Mouse (Mus musculus) ES-Bruce4 (cell line): ENCODE results near the gene Tbc1d1.

ENCODE experiments used
- CTCF ChIP-seq: IDR thresholded peaks from one replicate; pipeline ENCODE4 v1.8.1; 2011; ENCODE audit warnings: low read depth, low read length
- EP300 ChIP-seq: IDR thresholded peaks from 2 replicates; pipeline ENCODE4 v1.6.1; 2011; ENCODE audit warnings: low read depth, low read length; ENCODE audit not compliant: insufficient read depth
- POLR2A ChIP-seq: IDR thresholded peaks from one replicate; pipeline ENCODE4 v1.8.1; 2011; ENCODE audit warnings: low read length; ENCODE audit not compliant: insufficient read depth

DNA sequence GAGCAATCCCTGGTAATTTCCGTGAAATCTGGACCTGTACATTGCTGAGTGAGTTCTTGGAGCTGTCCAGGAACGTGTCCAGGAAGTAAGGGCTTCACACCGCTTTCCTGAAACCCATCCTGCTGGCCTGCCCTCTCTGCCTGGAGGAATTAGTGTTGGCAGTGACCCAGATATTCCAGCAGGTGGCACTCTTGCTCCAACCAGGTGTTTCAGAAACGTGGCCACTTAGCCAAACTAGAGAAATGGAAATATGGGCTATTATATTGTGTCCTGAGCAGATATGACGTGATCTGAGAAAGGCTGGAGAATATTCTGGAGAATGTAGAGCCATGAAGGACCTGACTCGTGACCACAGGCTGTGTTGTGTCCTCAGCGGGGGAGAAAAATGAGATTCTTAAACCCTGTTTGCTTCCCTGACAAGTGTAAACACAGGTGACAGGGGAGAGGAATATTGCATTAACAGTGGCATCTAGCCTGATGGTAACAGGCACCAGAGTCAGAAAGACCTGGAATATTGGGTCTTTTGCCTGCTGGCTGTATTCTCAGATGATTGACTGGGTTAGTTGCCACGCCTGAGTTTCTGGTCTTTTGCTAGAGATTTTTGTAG is 226.4 kb downstream of the Tbc1d1 start:
- peak; percentile 76 for TF ChIP-seq CTCF
- no peak for TF ChIP-seq POLR2A
- peak; percentile 75; the same call in 1 of the 2 replicates for TF ChIP-seq EP300
